Mouse (Mus musculus) megakaryocyte, embryonic 14.5 days (primary cell): ENCODE measurements around the gene Fbxl17.

ENCODE experiments used
- FLI1 ChIP-seq: IDR thresholded peaks from 2 replicates; pipeline ENCODE4 v1.6.1; 2012; ENCODE audit warnings: low read length, inconsistent platforms, mixed read lengths
- GATA1 ChIP-seq: IDR thresholded peaks from 3 replicates; pipeline ENCODE4 v1.6.1; 2012; ENCODE audit warnings: mixed read lengths, low read length, inconsistent platforms, borderline replicate concordance

DNA sequence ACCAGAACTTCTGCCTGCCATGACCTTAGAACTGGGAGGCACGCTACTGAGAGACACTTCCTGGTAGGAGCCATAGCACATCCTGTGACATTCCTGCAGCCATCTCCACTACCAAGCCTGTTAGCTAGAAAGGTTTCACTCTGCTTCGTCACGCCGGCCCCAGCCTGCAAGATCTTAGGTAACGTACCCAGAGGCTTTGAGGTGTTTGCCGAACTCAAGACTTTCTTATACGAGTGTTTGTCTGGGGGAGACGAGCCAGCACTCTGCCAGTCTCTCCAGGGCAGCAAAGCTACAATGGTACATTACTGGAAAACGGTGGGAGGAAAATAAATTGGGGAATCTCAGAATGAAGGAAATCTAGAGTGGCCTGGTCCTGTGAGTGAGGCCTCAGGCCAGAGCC is 292.1 kb downstream of the Fbxl17 start:
- TF ChIP-seq FLI1 (no peak), GATA1 (no peak)
